Mouse (Mus musculus): ENCODE data around the gene Ube2i. TPM values are rescaled to one million over a fixed set of nuclear protein-coding genes. Genes with fewer than 3 reads are reported as not detected.

Ube2i gene
- polyA plus RNA-seq, 1 experiment, result 255 TPM

- H3K4me1 ChIP-seq (ENCODE audit: control insufficient read depth, insufficient read depth, low read length), result no peaks in the 10 kb centered on the region
- 26% methylated on average over 4 of the region's 4 CpGs for WGBS
- no peak overlapping the region for H3K27ac ChIP-seq (ENCODE audit: insufficient read depth, low read length)
- TF ChIP-seq POLR2A (IDR thresholded peaks at IDR 0.05; ENCODE audit: borderline replicate concordance, insufficient read depth, low read length), result no peak
- no peak for TF ChIP-seq CTCF (IDR thresholded peaks at IDR 0.05; ENCODE audit: borderline replicate concordance, insufficient read depth, low read depth, low read length)
- no peaks in the 10 kb centered on the region for H3K27me3 ChIP-seq (ENCODE audit: control insufficient read depth, insufficient read depth, low read length)
- H3K4me3 ChIP-seq (replicated peaks; ENCODE audit: insufficient read depth, low read depth, low read length), result no peak overlapping the region
- no peak for DNase-seq
Measured at GRCm38 (mm10) chr17:25290411-25290810, 16.0 kb upstream of the Ube2i start.

GRCm38 (mm10) chr17:25288842-25289241 lies 14.4 kb upstream of the Ube2i start:
- 21% methylated on average over 4 of the region's 4 CpGs for WGBS
- Histone ChIP-seq H3K27ac (ENCODE audit: insufficient read depth, low read length) (no peak overlapping the region), H3K27me3 (ENCODE audit: control insufficient read depth, insufficient read depth, low read length) (no peaks in the 10 kb centered on the region), H3K4me3 (replicated peaks; ENCODE audit: insufficient read depth, low read depth, low read length) (no peak overlapping the region), H3K4me1 (ENCODE audit: control insufficient read depth, insufficient read depth, low read length) (0 out of 2 replicates have a peak, but pooled peaks cover 3% of the 10 kb centered on the region)
- DNase-seq, result peak in 1 of 2 experiments; percentile 9
- TF ChIP-seq POLR2A (IDR thresholded peaks at IDR 0.05; ENCODE audit: borderline replicate concordance, insufficient read depth, low read length), result no peak
- TF ChIP-seq CTCF (IDR thresholded peaks at IDR 0.05; ENCODE audit: borderline replicate concordance, insufficient read depth, low read depth, low read length), result peak; percentile 71; the same call in 1 of the 2 replicates

DNA sequence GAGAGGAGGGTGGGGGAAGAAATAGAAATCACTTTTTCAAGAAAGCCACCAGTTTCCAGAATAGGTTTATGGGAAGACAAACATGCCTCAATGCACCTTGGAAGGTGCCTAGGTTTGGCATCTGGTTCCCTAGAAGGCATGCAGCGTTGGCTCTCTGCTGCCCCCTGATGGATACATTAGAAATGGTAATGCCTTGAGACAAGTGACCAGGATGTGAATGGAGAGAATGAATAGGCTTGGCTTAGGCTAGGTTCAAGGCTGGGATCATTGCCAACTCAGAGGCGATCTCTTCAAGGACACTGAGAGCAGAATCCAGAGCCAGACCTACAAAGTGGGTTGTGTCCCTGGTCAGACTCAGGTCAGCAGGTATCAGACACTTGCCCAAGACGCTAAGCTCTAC lies 10.6 kb upstream of the Ube2i start:
- WGBS, result 5% methylated on average over 3 of the region's 3 CpGs
- DNase-seq, result peak; percentile 76 to 82
- H3K27me3 ChIP-seq (ENCODE audit: control insufficient read depth, insufficient read depth, low read length), result no peaks in the 10 kb centered on the region
- peak overlapping the region; percentile 30 for H3K4me3 ChIP-seq (replicated peaks; ENCODE audit: insufficient read depth, low read depth, low read length)
- TF ChIP-seq CTCF (IDR thresholded peaks at IDR 0.05; ENCODE audit: borderline replicate concordance, insufficient read depth, low read depth, low read length), result peak; percentile 92
- no peak for TF ChIP-seq POLR2A (IDR thresholded peaks at IDR 0.05; ENCODE audit: borderline replicate concordance, insufficient read depth, low read length)
- H3K27ac ChIP-seq (ENCODE audit: insufficient read depth, low read length), result no peak overlapping the region
- 0 out of 2 replicates have a peak, but pooled peaks cover 3% of the 10 kb centered on the region for H3K4me1 ChIP-seq (ENCODE audit: control insufficient read depth, insufficient read depth, low read length)

DNA sequence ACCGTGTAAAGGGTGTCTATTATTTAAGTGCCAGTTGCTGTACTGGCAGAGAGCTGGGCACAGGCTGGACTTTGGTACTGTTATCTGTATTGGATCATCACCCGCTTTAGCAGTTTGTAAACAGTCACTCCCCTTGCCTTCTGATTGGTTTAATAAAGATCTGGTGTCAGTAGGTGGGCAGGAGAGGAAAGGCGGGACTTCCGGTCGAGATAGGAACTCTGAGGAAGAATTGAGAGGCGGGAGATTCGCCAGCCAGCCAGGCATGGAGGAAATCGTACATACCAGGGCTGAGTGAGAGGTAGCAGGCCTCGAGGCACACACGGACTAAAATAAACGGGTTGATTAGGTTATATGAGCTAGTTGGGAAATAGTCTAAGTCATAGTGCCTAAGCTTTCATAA lies 7.7 kb upstream of the Ube2i start:
- Histone ChIP-seq H3K4me1 (ENCODE audit: control insufficient read depth, insufficient read depth, low read length) (0 out of 2 replicates have a peak, but pooled peaks cover 3% of the 10 kb centered on the region), H3K27me3 (ENCODE audit: control insufficient read depth, insufficient read depth, low read length) (no peaks in the 10 kb centered on the region), H3K4me3 (replicated peaks; ENCODE audit: insufficient read depth, low read depth, low read length) (no peak overlapping the region), H3K27ac (ENCODE audit: insufficient read depth, low read length) (no peak overlapping the region)
- DNase-seq, result no peak
- no peak for TF ChIP-seq CTCF (IDR thresholded peaks at IDR 0.05; ENCODE audit: borderline replicate concordance, insufficient read depth, low read depth, low read length)
- TF ChIP-seq POLR2A (IDR thresholded peaks at IDR 0.05; ENCODE audit: borderline replicate concordance, insufficient read depth, low read length), result no peak
- 42% methylated on average over 11 of the region's 11 CpGs for WGBS

- H3K27ac ChIP-seq (ENCODE audit: insufficient read depth, low read length), result no peak overlapping the region
- H3K4me1 ChIP-seq (ENCODE audit: control insufficient read depth, insufficient read depth, low read length), result peaks cover 3% of the 10 kb centered on the region; the same call in 1 of the 2 replicates
- no peak for DNase-seq
- H3K4me3 ChIP-seq (replicated peaks; ENCODE audit: insufficient read depth, low read depth, low read length), result no peak overlapping the region
- TF ChIP-seq CTCF (IDR thresholded peaks at IDR 0.05; ENCODE audit: borderline replicate concordance, insufficient read depth, low read depth, low read length) (no peak), POLR2A (IDR thresholded peaks at IDR 0.05; ENCODE audit: borderline replicate concordance, insufficient read depth, low read length) (no peak)
- no peaks in the 10 kb centered on the region for H3K27me3 ChIP-seq (ENCODE audit: control insufficient read depth, insufficient read depth, low read length)
- 94% methylated on average over 3 of the region's 3 CpGs for WGBS
Measured at GRCm38 (mm10) chr17:25275833-25276232, 1.4 kb upstream of the Ube2i start.

GRCm38 (mm10) chr17:25273706-25274501 lies 518 bp downstream of the Ube2i start:
- Histone ChIP-seq H3K27me3 (ENCODE audit: control insufficient read depth, insufficient read depth, low read length) (no peaks in the 10 kb centered on the region), H3K27ac (ENCODE audit: insufficient read depth, low read length) (peak overlapping the region; percentile 94), H3K4me3 (replicated peaks; ENCODE audit: insufficient read depth, low read depth, low read length) (peak overlapping the region; percentile 63), H3K4me1 (ENCODE audit: control insufficient read depth, insufficient read depth, low read length) (peaks cover 11% of the 10 kb centered on the region; the same call in 1 of the 2 replicates)
- peak; percentile 96 to 99 for DNase-seq
- TF ChIP-seq POLR2A (IDR thresholded peaks at IDR 0.05; ENCODE audit: borderline replicate concordance, insufficient read depth, low read length) (0 out of 2 replicates have a peak, but pooled peaks have one; percentile 5), CTCF (IDR thresholded peaks at IDR 0.05; ENCODE audit: borderline replicate concordance, insufficient read depth, low read depth, low read length) (peak; percentile 33; the same call in 1 of the 2 replicates)
- WGBS, result 1% methylated on average over 45 of the region's 45 CpGs

DNA sequence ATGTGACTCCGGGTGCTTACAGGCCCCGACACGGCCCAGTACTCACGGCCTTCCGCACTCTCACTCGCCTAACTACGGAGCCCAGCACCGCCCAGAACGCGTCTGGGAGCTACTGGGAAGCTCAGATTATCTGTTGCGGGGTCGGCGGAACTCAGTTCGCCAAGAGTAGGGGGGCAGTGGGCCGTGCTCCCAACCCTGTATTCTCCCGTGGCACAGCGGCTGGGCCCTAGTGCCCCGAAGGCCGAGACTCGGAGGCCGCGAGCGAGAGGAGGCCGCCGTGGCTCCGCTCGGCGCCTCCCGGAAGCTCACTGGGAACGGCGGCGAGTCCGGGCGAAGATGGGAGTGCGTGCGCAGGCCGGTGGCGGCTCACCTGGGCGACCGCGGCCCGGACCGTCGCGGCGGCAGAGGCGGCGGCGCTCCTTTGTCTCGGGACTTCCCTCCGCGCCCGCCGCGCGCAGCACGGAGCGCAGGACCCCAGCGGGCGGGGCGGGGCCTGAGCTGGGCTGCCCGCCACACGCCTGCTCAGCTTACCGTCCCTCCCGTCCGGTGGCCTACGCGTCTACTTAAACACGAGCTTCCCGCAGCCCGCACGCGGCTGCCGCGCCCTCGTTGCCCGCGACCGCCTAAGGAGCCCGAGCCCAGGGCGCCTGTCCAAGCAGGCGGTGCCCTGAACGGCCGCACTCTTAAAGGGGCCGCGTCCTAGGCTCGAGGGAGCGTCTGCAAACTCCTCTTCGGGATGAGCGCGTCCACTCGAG lies 1.3 kb downstream of the Ube2i start:
- peak in 1 of 2 experiments; percentile 97 for DNase-seq
- H3K27ac ChIP-seq (ENCODE audit: insufficient read depth, low read length), result peak overlapping the region; percentile 94
- H3K27me3 ChIP-seq (ENCODE audit: control insufficient read depth, insufficient read depth, low read length), result no peaks in the 10 kb centered on the region
- TF ChIP-seq CTCF (IDR thresholded peaks at IDR 0.05; ENCODE audit: borderline replicate concordance, insufficient read depth, low read depth, low read length) (no peak), POLR2A (IDR thresholded peaks at IDR 0.05; ENCODE audit: borderline replicate concordance, insufficient read depth, low read length) (peak; percentile 51; the same call in 1 of the 2 replicates)
- H3K4me1 ChIP-seq (ENCODE audit: control insufficient read depth, insufficient read depth, low read length), result peaks cover 11% of the 10 kb centered on the region; the same call in 1 of the 2 replicates
- H3K4me3 ChIP-seq (replicated peaks; ENCODE audit: insufficient read depth, low read depth, low read length), result peak overlapping the region; percentile 63
- 1% methylated on average over 92 of the region's 92 CpGs for WGBS
